Mouse (Mus musculus): ENCODE measurements around the gene Slc25a12. TPM values are rescaled to one million over a fixed set of nuclear protein-coding genes. Genes with fewer than 3 reads are reported as not detected.

The Slc25a12 gene
- total and polyA plus RNA-seq, 2 experiments from 2014 or later = 106 to 116 TPM

GRCm38 (mm10) chr2:71338145-71338796, 29.3 kb downstream of the Slc25a12 start:
- no peaks in the 10 kb centered on the region for H3K27me3 ChIP-seq (ENCODE audit: insufficient read depth, low read length)
- DNase-seq = no peak
- no peak overlapping the region for H3K4me3 ChIP-seq (ENCODE audit: low read depth, low read length)
- no peak overlapping the region for H3K27ac ChIP-seq (ENCODE audit: low read depth, low read length)
- no peaks in the 10 kb centered on the region; the same call in 1 of the 2 replicates for H3K4me1 ChIP-seq (ENCODE audit: insufficient read depth)
- 86% methylated on average over 12 of the region's 12 CpGs for WGBS
- no peak overlapping the region for H3K4me2 ChIP-seq (ENCODE audit: low read depth)
- peaks cover 8% of the 10 kb centered on the region; the same call in 1 of the 2 replicates for H3K36me3 ChIP-seq (ENCODE audit: insufficient read depth)
- no peak overlapping the region for H3K9ac ChIP-seq
- no peak for ATAC-seq
- TF ChIP-seq CTCF (IDR thresholded peaks at IDR 0.05; ENCODE audit: low read depth) = no peak
- no peaks in the 10 kb centered on the region for H3K9me3 ChIP-seq (ENCODE audit: low read length)

GRCm38 (mm10) chr2:71336631-71337030, 30.9 kb downstream of the Slc25a12 start:
- Histone ChIP-seq H3K9ac (no peak overlapping the region), H3K4me2 (ENCODE audit: low read depth) (no peak overlapping the region), H3K9me3 (ENCODE audit: low read length) (no peaks in the 10 kb centered on the region), H3K27ac (ENCODE audit: low read depth, low read length) (no peak overlapping the region), H3K4me3 (ENCODE audit: low read depth, low read length) (no peak overlapping the region), H3K36me3 (ENCODE audit: insufficient read depth) (peaks cover 20% of the 10 kb centered on the region), H3K27me3 (ENCODE audit: insufficient read depth, low read length) (no peaks in the 10 kb centered on the region), H3K4me1 (ENCODE audit: insufficient read depth) (no peaks in the 10 kb centered on the region; the same call in 1 of the 2 replicates)
- ATAC-seq (no peak), DNase-seq (no peak)
- 98% methylated on average over 6 of the region's 6 CpGs for WGBS
- TF ChIP-seq CTCF (IDR thresholded peaks at IDR 0.05; ENCODE audit: low read depth) = no peak

- Histone ChIP-seq H3K27me3 (ENCODE audit: insufficient read depth, low read length) (no peaks in the 10 kb centered on the region), H3K4me1 (ENCODE audit: insufficient read depth) (no peaks in the 10 kb centered on the region; the same call in 1 of the 2 replicates), H3K36me3 (ENCODE audit: insufficient read depth) (peaks cover 20% of the 10 kb centered on the region), H3K4me3 (ENCODE audit: low read depth, low read length) (no peak overlapping the region), H3K27ac (ENCODE audit: low read depth, low read length) (no peak overlapping the region), H3K9me3 (ENCODE audit: low read length) (no peaks in the 10 kb centered on the region), H3K9ac (no peak overlapping the region), H3K4me2 (ENCODE audit: low read depth) (no peak overlapping the region)
- WGBS = 82% methylated on average over 5 of the region's 6 CpGs
- no peak for ATAC-seq
- TF ChIP-seq CTCF (IDR thresholded peaks at IDR 0.05; ENCODE audit: low read depth) = no peak
- DNase-seq = no peak
These were observed 31.3 kb downstream of the Slc25a12 start for GRCm38 (mm10) chr2:71336209-71336608.

- H3K4me3 ChIP-seq (ENCODE audit: low read depth, low read length) = no peak overlapping the region
- WGBS = 90% methylated on average over 22 of the region's 22 CpGs
- H3K4me1 ChIP-seq (ENCODE audit: insufficient read depth) = no peaks in the 10 kb centered on the region
- DNase-seq = no peak
- ATAC-seq = no peak
- H3K9me3 ChIP-seq (ENCODE audit: low read length) = no peaks in the 10 kb centered on the region
- peaks cover 20% of the 10 kb centered on the region for H3K36me3 ChIP-seq (ENCODE audit: insufficient read depth)
- H3K4me2 ChIP-seq (ENCODE audit: low read depth) = no peak overlapping the region
- no peak overlapping the region for H3K27ac ChIP-seq (ENCODE audit: low read depth, low read length)
- H3K27me3 ChIP-seq (ENCODE audit: insufficient read depth, low read length) = no peaks in the 10 kb centered on the region
- H3K9ac ChIP-seq = no peak overlapping the region
- no peak for TF ChIP-seq CTCF (IDR thresholded peaks at IDR 0.05; ENCODE audit: low read depth)
These were observed 33.3 kb downstream of the Slc25a12 start for GRCm38 (mm10) chr2:71333986-71334822.

- H3K36me3 ChIP-seq (ENCODE audit: insufficient read depth) = peaks cover 18% of the 10 kb centered on the region
These were observed 37.8 kb downstream of the Slc25a12 start for GRCm38 (mm10) chr2:71329761-71330160.

GRCm38 (mm10) chr2:71328391-71329160, 39.0 kb downstream of the Slc25a12 start:
- Histone ChIP-seq H3K36me3 (ENCODE audit: insufficient read depth) (peaks cover 18% of the 10 kb centered on the region), H3K4me2 (ENCODE audit: low read depth) (no peak overlapping the region), H3K9me3 (ENCODE audit: low read length) (no peaks in the 10 kb centered on the region), H3K4me1 (ENCODE audit: insufficient read depth) (no peaks in the 10 kb centered on the region), H3K27me3 (ENCODE audit: insufficient read depth, low read length) (no peaks in the 10 kb centered on the region), H3K9ac (no peak overlapping the region), H3K27ac (ENCODE audit: low read depth, low read length) (no peak overlapping the region), H3K4me3 (ENCODE audit: low read depth, low read length) (no peak overlapping the region)
- WGBS = 69% methylated on average over 15 of the region's 15 CpGs
- ATAC-seq = no peak
- no peak for DNase-seq
- no peak for TF ChIP-seq CTCF (IDR thresholded peaks at IDR 0.05; ENCODE audit: low read depth)

More at GRCm38 (mm10) chr2:71329761-71330160, 37.8 kb downstream of the Slc25a12 start:
- Histone ChIP-seq H3K27ac (ENCODE audit: low read depth, low read length) (no peak overlapping the region), H3K4me2 (ENCODE audit: low read depth) (no peak overlapping the region), H3K27me3 (ENCODE audit: insufficient read depth, low read length) (no peaks in the 10 kb centered on the region), H3K9me3 (ENCODE audit: low read length) (no peaks in the 10 kb centered on the region), H3K4me1 (ENCODE audit: insufficient read depth) (no peaks in the 10 kb centered on the region), H3K9ac (no peak overlapping the region), H3K4me3 (ENCODE audit: low read depth, low read length) (no peak overlapping the region)
- DNase-seq (no peak), ATAC-seq (no peak)
- 85% methylated on average over 3 of the region's 3 CpGs for WGBS
- no peak for TF ChIP-seq CTCF (IDR thresholded peaks at IDR 0.05; ENCODE audit: low read depth)
